Mouse (Mus musculus): ENCODE results near the gene Zmym4. TPM values are rescaled to one million over a fixed set of nuclear protein-coding genes. Genes with fewer than 3 reads are reported as not detected.

The Zmym4 gene
- polyA plus RNA-seq, 1 experiment from 2014 or later = 30.0 TPM

DNA sequence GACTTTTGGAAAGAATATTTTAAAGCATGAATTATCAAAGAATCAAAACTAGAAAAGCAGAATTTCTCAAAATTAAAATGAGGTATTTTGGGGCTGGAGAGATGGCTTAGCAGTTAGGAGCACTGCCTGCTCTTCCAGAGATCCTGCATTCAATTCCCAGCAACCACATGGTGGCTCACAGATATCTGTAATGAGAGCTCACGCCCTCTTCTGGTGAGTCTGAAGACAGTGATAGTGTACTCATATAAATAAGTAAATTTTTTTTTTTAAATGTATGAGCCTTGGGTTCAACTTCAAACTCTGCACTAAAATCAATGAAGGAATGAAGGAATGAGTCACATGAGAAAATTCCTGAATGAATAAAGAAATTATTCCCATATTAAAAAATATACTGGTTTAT is 82.0 kb downstream of the Zmym4 start:
- Histone ChIP-seq H3K4me1 (replicated peaks) (no peaks in the 10 kb centered on the region), H3K27me3 (no peaks in the 10 kb centered on the region), H3K4me3 (no peak overlapping the region), H3K9me3 (no peaks in the 10 kb centered on the region), H3K9ac (no peak overlapping the region), H3K27ac (no peak overlapping the region), H3K4me2 (no peak overlapping the region), H3K36me3 (peaks cover 55% of the 10 kb centered on the region)
- WGBS = 51% methylated on average over 1 of the region's 1 CpGs
- no peak for ATAC-seq (ENCODE audit: low FRiP score)

DNA sequence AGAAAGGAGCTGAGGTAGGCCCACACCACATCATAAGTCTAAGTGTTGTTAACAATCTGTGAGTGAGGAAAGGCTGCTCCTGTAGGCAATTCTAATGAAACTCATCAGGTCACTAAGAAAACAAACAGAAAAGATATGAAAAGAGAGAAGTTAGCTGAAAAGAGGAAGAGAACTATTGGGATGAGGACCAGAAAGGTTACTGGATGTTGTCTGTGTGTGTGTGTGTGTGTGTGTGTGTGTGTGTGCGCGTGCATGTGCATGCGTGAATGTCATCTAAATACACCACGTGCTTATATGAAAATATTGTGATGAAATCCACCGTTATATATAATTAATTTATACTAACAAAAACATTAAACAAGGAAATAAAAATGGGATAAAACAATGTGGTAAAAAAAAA is 84.3 kb downstream of the Zmym4 start:
- Histone ChIP-seq H3K27me3 (no peaks in the 10 kb centered on the region), H3K4me1 (replicated peaks) (no peaks in the 10 kb centered on the region), H3K4me2 (no peak overlapping the region), H3K36me3 (peaks cover 50% of the 10 kb centered on the region), H3K9me3 (no peaks in the 10 kb centered on the region), H3K4me3 (no peak overlapping the region), H3K9ac (no peak overlapping the region), H3K27ac (no peak overlapping the region)
- 98% methylated on average over 5 of the region's 5 CpGs for WGBS
- no peak for ATAC-seq (ENCODE audit: low FRiP score)

DNA sequence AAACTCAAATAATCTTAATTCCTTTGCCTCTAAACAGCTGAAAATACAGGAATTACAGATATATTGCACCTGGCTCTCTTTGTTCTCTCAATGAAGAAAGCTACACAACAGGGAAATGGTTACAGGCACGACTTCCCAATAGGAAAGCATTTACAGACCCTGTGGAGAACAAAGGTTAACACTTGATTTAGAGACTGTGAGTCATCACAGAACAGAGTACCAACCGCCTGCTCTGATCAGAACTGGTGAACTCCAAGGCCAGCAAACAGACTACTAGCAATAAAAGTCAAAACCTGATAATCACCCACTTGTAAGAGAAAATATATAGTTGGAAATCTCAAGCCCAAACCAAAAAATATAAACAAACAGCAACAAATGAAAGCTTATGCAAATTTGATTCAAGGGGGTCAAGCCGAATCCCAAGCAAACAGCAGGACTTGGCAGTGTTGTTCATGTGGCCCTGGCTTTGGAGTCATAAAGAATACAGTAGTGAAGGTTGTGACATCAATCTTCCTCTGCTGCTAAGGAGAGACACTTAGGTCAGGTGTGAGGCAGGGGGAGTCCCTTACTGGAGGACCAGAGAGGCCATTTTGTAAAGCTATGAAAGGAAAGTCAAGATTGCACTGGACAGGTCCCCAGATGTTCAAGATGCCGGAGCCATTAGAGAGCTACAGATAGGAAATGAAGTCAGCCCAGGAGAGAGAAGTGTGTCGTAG is 88.2 kb downstream of the Zmym4 start:
- H3K4me1 ChIP-seq (replicated peaks) = no peaks in the 10 kb centered on the region
- no peak overlapping the region for H3K27ac ChIP-seq
- ATAC-seq (ENCODE audit: low FRiP score) = no peak
- no peak overlapping the region for H3K9ac ChIP-seq
- H3K4me2 ChIP-seq = no peak overlapping the region
- no peaks in the 10 kb centered on the region for H3K9me3 ChIP-seq
- WGBS = 93% methylated on average over 5 of the region's 5 CpGs
- no peaks in the 10 kb centered on the region for H3K27me3 ChIP-seq
- peaks cover 60% of the 10 kb centered on the region for H3K36me3 ChIP-seq
- H3K4me3 ChIP-seq = no peak overlapping the region

DNA sequence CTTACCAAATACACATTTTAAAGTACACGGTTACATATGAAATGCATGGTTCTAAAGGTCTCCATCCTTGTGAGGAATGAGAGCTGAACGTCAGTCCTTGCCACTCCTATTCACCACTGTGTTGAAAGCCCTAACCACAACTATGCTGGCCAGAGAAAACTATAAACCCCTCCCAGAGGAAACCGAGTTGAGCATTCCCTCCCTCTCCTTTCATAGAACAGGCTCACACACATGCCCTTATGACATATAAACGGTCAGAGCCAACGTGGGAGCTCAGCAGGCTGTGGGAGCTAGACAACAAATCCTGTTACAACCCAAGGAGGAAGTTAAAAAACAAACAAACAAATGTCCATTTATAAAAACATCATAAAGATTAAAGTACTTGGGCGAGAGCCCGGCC is 95.2 kb downstream of the Zmym4 start:
- 78% methylated on average over 7 of the region's 7 CpGs for WGBS
- no peaks in the 10 kb centered on the region for H3K27me3 ChIP-seq
- ATAC-seq (ENCODE audit: low FRiP score) = no peak

DNA sequence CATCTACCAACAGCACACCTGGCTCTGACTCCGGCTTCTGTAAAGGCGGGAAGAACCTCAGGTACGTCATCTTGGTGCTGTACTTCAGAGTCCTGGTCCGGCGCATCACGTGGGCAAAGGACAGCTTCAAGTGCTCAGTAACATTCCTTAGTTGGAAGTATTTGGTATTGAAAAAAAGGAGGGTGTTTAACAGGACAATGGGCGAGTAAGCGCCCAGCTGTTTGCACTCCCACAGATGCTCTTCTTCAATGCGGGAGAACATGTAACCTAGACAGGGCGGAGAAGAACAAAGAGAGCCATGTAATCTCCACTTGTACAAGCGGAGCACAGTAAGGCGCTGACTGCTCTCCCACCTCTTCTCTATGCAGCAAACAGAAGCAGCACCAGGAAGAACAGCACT is 99.2 kb downstream of the Zmym4 start:
- no peaks in the 10 kb centered on the region for H3K27me3 ChIP-seq
- H3K4me1 ChIP-seq (replicated peaks) = no peaks in the 10 kb centered on the region
- H3K27ac ChIP-seq = no peak overlapping the region
- H3K9ac ChIP-seq = no peak overlapping the region
- WGBS = 91% methylated on average over 12 of the region's 12 CpGs
- no peaks in the 10 kb centered on the region for H3K9me3 ChIP-seq
- ATAC-seq (ENCODE audit: low FRiP score) = no peak
- peaks cover 62% of the 10 kb centered on the region for H3K36me3 ChIP-seq
- H3K4me3 ChIP-seq = no peak overlapping the region
- no peak overlapping the region for H3K4me2 ChIP-seq

More for the DNA sequence above, 95.2 kb downstream of the Zmym4 start:
- Histone ChIP-seq H3K36me3 (peaks cover 59% of the 10 kb centered on the region), H3K4me2 (no peak overlapping the region), H3K4me1 (replicated peaks) (no peaks in the 10 kb centered on the region), H3K27ac (no peak overlapping the region), H3K9ac (no peak overlapping the region), H3K9me3 (no peaks in the 10 kb centered on the region), H3K4me3 (no peak overlapping the region)

DNA sequence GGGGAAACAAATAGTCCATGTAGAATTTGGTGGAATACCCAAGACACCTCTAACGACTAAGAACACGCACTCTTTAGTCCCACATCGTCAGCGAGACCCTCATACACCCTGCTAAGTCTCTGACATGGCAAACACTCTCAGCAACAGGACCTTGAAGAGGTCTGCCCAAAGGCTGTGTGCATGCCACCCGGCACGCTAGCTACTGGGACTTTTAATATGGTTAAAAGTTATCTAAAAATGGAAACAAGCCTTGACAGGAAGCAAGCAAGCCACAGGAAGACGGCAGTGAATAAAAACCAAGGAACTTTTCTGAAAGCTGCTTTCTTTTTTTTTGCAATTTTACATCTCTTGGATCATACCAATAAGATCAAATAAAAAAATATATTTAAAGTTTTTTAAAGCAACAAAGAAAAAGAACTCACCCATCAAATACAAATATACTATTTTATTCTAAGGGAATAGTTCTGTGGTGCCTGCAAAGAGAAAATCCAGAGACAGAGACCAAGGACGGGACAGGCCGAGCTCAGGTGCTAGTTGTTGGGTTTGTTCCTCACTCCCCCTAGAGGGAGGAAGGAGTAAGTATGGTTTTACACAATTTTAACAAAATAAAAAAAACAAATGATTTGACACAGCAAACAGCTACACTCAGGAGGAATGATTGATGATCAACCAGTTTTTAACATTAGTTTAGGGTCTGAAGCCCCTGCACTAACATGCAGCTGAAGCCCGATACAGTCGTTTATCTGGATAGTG is 106.2 kb downstream of the Zmym4 start:
- H3K27me3 ChIP-seq = no peaks in the 10 kb centered on the region
- no peak overlapping the region for H3K27ac ChIP-seq
- peaks cover 54% of the 10 kb centered on the region for H3K36me3 ChIP-seq
- ATAC-seq (ENCODE audit: low FRiP score) = no peak
- WGBS = 87% methylated on average over 11 of the region's 11 CpGs
- H3K4me1 ChIP-seq (replicated peaks) = no peaks in the 10 kb centered on the region
- no peak overlapping the region for H3K9ac ChIP-seq
- no peak overlapping the region for H3K4me2 ChIP-seq
- H3K9me3 ChIP-seq = no peaks in the 10 kb centered on the region
- H3K4me3 ChIP-seq = no peak overlapping the region

DNA sequence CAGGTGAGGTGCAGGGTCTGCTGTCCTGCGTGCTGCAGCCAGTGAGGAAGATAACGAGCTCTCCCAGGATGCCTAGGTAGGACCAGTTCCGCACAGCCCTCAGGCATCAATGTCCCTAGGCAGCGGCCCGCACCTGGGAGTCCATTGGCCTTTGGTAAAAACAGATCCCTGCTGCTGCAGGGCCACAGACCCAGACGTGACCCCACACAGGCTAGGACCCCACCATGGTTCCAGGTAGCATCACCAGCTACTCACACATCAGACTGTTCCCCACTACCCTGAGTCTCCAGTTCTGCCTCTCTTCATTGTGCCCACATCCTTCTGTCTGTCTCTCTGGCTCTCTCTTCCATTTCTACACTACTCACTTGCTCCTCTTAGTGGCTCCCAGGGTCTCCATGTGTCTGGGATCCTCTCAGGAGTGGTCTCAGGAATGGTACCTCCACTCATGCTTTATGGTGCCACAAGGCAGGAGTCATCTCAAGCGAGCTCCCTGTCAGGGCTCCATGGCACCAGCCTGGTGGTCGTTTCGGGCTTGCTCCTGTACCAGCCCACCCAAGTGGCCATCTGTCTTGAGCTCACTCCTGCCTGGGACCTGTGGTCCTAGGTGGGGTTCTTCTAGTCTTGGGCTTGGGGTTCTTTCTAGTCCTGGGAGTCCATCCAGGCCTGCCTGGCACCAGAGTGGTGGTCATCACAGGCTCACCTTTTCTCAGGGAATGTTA is 107.5 kb downstream of the Zmym4 start:
- Histone ChIP-seq H3K27me3 (no peaks in the 10 kb centered on the region), H3K36me3 (peaks cover 45% of the 10 kb centered on the region), H3K4me3 (no peak overlapping the region), H3K9me3 (no peaks in the 10 kb centered on the region), H3K4me1 (replicated peaks) (no peaks in the 10 kb centered on the region), H3K27ac (no peak overlapping the region), H3K4me2 (no peak overlapping the region), H3K9ac (no peak overlapping the region)
- 90% methylated on average over 9 of the region's 9 CpGs for WGBS
- ATAC-seq (ENCODE audit: low FRiP score) = no peak

DNA sequence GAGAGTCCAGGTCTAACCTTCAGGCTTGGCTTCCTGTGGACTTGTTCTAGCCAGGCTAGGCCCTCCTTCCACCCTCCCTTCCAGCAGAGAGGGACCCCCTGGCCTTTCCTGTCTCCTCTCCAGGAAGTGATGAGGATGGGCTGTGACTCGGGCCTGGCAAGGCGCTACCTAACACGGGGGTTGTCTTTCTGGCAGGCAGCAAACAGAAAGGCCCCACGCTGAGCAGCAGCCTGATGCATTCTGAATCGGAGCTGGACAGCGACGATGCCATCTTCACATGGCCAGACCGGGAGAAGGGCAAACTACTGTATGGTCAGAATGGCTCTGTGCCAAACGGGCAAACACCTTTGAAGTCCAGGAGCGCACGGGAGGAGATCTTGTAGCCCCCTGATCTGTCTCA is 115.0 kb downstream of the Zmym4 start:
- H3K9ac ChIP-seq = no peak overlapping the region
- H3K4me2 ChIP-seq = no peak overlapping the region
- 77% methylated on average over 11 of the region's 11 CpGs for WGBS
- peaks cover 62% of the 10 kb centered on the region for H3K36me3 ChIP-seq
- H3K27ac ChIP-seq = no peak overlapping the region
- no peaks in the 10 kb centered on the region for H3K4me1 ChIP-seq (replicated peaks)
- no peaks in the 10 kb centered on the region for H3K27me3 ChIP-seq
- no peaks in the 10 kb centered on the region for H3K9me3 ChIP-seq
- no peak for ATAC-seq (ENCODE audit: low FRiP score)
- no peak overlapping the region for H3K4me3 ChIP-seq

DNA sequence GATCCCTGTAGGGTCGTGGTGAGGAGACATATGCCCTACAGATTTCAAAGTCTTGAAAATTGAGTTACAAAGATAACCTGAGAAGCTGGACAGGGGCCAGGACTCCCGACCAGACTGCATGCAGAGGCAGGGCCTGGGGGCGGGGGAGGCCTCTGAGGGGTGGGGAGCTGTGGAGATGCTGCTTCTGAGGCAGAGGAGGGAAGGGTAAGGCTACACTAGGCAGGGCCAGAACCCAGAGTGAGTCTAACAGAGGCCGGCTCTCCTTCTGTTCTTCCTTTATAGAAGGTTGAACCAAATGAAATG is 117.2 kb downstream of the Zmym4 start:
- Histone ChIP-seq H3K36me3 (peaks cover 77% of the 10 kb centered on the region), H3K4me3 (no peak overlapping the region), H3K9ac (no peak overlapping the region), H3K4me1 (replicated peaks) (peaks cover 3% of the 10 kb centered on the region; the same call in 1 of the 2 replicates), H3K9me3 (no peaks in the 10 kb centered on the region), H3K4me2 (no peak overlapping the region), H3K27ac (peak overlapping the region; percentile 8; the same call in 1 of the 2 replicates), H3K27me3 (no peaks in the 10 kb centered on the region)
- WGBS = 73% methylated on average over 4 of the region's 4 CpGs
- no peak for ATAC-seq (ENCODE audit: low FRiP score)

DNA sequence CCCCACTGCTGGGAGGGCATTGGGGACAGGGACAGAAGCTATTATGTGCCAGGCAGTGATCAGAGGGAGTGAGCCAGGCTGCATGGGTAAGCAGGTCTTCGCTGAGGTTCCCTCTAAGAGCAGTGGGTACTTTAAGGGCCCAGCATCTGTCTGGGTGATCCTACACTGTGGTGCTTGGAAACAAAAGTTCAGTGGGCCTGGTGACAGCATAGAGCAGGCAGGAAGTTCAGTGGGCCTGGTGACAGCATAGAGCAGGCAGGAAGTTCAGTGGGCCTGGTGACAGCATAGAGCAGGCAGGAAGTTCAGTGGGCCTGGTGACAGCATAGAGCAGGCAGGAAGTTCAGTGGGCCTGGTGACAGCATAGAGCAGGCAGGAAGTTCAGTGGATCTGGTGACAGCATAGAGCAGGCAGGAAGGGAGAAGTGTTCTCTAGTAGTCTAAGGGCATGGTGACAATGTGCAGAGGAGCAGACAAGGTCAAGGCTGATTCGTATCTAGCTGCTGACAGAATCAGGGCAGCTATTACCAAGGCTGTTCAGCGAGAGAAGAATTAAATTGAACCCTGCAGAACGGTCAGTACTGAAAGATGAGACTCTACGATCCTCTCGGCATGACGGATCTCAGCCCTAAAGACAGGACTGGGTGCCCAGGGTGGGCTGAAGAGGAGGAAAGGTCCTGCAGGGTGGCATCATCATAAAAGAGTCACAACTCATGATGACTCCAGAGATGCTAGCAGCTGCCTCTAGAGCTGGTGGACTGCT is 117.7 kb downstream of the Zmym4 start:
- Histone ChIP-seq H3K27me3 (no peaks in the 10 kb centered on the region), H3K27ac (peak overlapping the region; percentile 8; the same call in 1 of the 2 replicates), H3K4me2 (no peak overlapping the region), H3K4me1 (replicated peaks) (peaks cover 3% of the 10 kb centered on the region; the same call in 1 of the 2 replicates), H3K9ac (no peak overlapping the region), H3K36me3 (peaks cover 80% of the 10 kb centered on the region), H3K4me3 (no peak overlapping the region), H3K9me3 (no peaks in the 10 kb centered on the region)
- ATAC-seq (ENCODE audit: low FRiP score) = no peak
- 82% methylated on average over 7 of the region's 7 CpGs for WGBS

DNA sequence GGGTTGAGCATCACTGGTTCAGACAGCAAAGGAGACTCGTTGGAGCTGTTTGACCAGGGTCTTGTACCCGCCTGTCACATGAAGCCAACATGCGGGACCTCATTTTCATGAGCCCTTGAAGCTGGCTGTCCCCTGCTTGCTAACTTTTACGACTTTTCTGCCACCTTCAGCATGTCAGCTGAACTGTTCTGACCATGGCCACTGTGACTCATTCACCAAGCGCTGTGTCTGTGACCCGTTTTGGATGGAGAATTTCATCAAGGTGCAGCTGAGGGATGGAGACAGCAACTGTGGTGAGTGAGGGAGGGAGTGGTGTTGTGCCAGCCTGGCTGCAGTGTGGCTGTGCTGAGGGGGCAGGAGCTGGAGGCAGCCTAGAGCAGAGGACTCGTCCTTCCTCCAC is 121.0 kb downstream of the Zmym4 start:
- no peak for ATAC-seq (ENCODE audit: low FRiP score)
- Histone ChIP-seq H3K9me3 (no peaks in the 10 kb centered on the region), H3K9ac (0 out of 2 replicates have a peak overlapping the region, but pooled peaks have one; percentile 35), H3K4me3 (no peak overlapping the region), H3K4me2 (no peak overlapping the region), H3K4me1 (replicated peaks) (peaks cover 3% of the 10 kb centered on the region; the same call in 1 of the 2 replicates), H3K27me3 (no peaks in the 10 kb centered on the region), H3K27ac (no peak overlapping the region), H3K36me3 (peaks cover 88% of the 10 kb centered on the region)
- 76% methylated on average over 7 of the region's 7 CpGs for WGBS

DNA sequence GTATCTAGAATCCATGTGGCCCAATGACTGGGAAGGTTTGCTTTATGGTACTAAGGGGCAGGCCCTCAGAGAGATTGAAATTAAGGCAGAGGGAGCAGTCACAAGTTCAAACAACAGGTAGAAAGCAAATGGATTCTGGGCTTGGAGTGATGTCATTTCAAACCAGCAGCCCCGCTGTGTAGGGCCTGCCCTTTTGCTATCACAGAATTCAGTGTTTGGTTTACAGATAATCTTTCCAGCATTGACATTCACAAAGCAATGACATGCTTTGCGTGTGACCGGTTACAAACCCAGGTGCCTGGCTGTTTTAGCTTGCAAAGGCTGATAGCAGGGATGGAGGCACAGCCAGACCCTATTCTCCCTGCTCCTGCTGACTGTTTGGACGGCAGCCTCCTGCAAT is 122.3 kb downstream of the Zmym4 start:
- Histone ChIP-seq H3K27ac (no peak overlapping the region), H3K4me1 (replicated peaks) (peaks cover 3% of the 10 kb centered on the region; the same call in 1 of the 2 replicates), H3K4me3 (no peak overlapping the region), H3K9me3 (no peaks in the 10 kb centered on the region), H3K9ac (no peak overlapping the region), H3K27me3 (no peaks in the 10 kb centered on the region), H3K4me2 (no peak overlapping the region), H3K36me3 (peaks cover 89% of the 10 kb centered on the region)
- ATAC-seq (ENCODE audit: low FRiP score) = no peak
- WGBS = 77% methylated on average over 4 of the region's 4 CpGs

Measured in hindbrain, embryonic 13.5 days (tissue).